Mouse (Mus musculus) hematopoietic stem cell, adult 5-6 weeks (primary cell): ENCODE data around the gene Tfrc. TPM values are rescaled to one million over a fixed set of nuclear protein-coding genes. Genes with fewer than 3 reads are reported as not detected.
A peak's percentile ranks its signal among the peaks of the same experiment; 100 is the strongest.

Source experiments
- ATAC-seq, 2 experiments: fragments of 125-278 bp in 1 of 2; replicated peaks in 1 of 2; 2 replicates each; pipeline ENCODE4 v1.8.0; 2016 to 2017; ENCODE audit warnings: inconsistent platforms in 2 of 2, mild to moderate bottlenecking in 2 of 2, moderate number of reproducible peaks in 2 of 2, low read depth in 1 of 2, moderate TSS enrichment in 1 of 2; ENCODE audit not compliant: low FRiP score in 2 of 2, poor library complexity in 2 of 2, severe bottlenecking in 2 of 2, insufficient read depth in 1 of 2, low TSS enrichment in 1 of 2
- total RNA-seq: library from RNA; stranded (forward); fragments of 172-1452, 232-1000 nt; gene quantifications from 2 replicates; pipeline ENCODE4 v1.2.3, GENCODE M21; 2017

The Tfrc gene
- total RNA-seq, 1 experiment from 2014 or later = 87.0 TPM

- ATAC-seq = no peak
Observed at GRCm38 (mm10) chr16:32641440-32642219, 32.9 kb downstream of the Tfrc start.

- no peak for ATAC-seq
Observed at GRCm38 (mm10) chr16:32642280-32642679, 33.6 kb downstream of the Tfrc start.

- ATAC-seq = peak; percentile 37 to 57
Observed at GRCm38 (mm10) chr16:32643661-32644061, 34.9 kb downstream of the Tfrc start, which contains the start of gene Tnk2. TSS of gene Tnk2 (plus strand) at chr16:32643874.

- peak in 1 of 2 experiments; percentile 22; a peak in 1 of 4 replicates for ATAC-seq
Observed at GRCm38 (mm10) chr16:32644069-32644800, 35.5 kb downstream of the Tfrc start.

- no peak for ATAC-seq
Observed at GRCm38 (mm10) chr16:32644801-32645170, 36.1 kb downstream of the Tfrc start.

GRCm38 (mm10) chr16:32645361-32645914 lies 36.7 kb downstream of the Tfrc start:
- ATAC-seq = peak; percentile 63 to 79

GRCm38 (mm10) chr16:32646014-32646413 lies 37.3 kb downstream of the Tfrc start:
- ATAC-seq = no peak

GRCm38 (mm10) chr16:32647712-32648111 lies 39.0 kb downstream of the Tfrc start:
- ATAC-seq = no peak

GRCm38 (mm10) chr16:32650461-32650860 lies 41.7 kb downstream of the Tfrc start:
- no peak for ATAC-seq

GRCm38 (mm10) chr16:32650974-32651618 lies 42.4 kb downstream of the Tfrc start:
- ATAC-seq = peak; percentile 98 to 100

GRCm38 (mm10) chr16:32654071-32654733 lies 45.5 kb downstream of the Tfrc start:
- no peak for ATAC-seq

GRCm38 (mm10) chr16:32655534-32655933 lies 46.8 kb downstream of the Tfrc start:
- ATAC-seq = no peak

- no peak for ATAC-seq
Observed at GRCm38 (mm10) chr16:32656321-32656720, 47.6 kb downstream of the Tfrc start.

- ATAC-seq = no peak
Observed at GRCm38 (mm10) chr16:32656794-32657193, 48.1 kb downstream of the Tfrc start.

GRCm38 (mm10) chr16:32657498-32658250 lies 49.0 kb downstream of the Tfrc start:
- ATAC-seq = no peak

- ATAC-seq = peak in 1 of 2 experiments; percentile 23; a peak in 1 of 4 replicates
Observed at GRCm38 (mm10) chr16:32658743-32659171, 50.0 kb downstream of the Tfrc start.

GRCm38 (mm10) chr16:32659385-32659784 lies 50.7 kb downstream of the Tfrc start:
- no peak; a peak in 1 of 4 replicates for ATAC-seq
